Mouse (Mus musculus) urinary bladder, adult 2 months (tissue): ENCODE results near the gene Prelid1. TPM values are rescaled to one million over a fixed set of nuclear protein-coding genes. Genes with fewer than 3 reads are reported as not detected.

Experiments used
- DNase-seq: peaks from one replicate; pipeline ENCODE4 v3.0.0; 2022; ENCODE audit warnings: low spot score
- polyA plus RNA-seq: library from polyadenylated mRNA; depleted of rRNA; stranded (reverse); fragments of >200 nt; gene quantifications from 2 replicates; pipeline ENCODE4 v1.2.3, GENCODE M21; 2012

Prelid1 gene
- polyA plus RNA-seq, 1 experiment: 176 TPM

DNA sequence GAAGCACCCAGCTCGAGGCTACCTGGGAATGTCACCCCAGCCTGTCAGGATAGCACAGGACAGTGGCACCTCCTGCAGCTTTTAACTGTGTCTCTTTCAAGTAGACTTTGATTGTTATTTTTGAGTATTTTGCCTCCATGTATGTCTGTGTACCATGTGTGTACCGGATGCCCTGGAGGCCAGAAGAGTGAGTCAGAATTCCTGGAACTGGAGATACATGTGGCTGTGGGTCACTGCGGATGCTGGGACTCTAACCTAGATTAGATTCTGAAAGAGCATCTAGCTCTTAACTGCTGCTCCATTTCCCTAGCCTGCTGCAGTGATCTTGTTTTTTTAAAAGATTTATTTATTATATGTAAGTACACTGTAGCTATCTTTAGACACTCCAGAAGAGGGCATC, 12.0 kb downstream of the Prelid1 start:
- no peak for DNase-seq

DNA sequence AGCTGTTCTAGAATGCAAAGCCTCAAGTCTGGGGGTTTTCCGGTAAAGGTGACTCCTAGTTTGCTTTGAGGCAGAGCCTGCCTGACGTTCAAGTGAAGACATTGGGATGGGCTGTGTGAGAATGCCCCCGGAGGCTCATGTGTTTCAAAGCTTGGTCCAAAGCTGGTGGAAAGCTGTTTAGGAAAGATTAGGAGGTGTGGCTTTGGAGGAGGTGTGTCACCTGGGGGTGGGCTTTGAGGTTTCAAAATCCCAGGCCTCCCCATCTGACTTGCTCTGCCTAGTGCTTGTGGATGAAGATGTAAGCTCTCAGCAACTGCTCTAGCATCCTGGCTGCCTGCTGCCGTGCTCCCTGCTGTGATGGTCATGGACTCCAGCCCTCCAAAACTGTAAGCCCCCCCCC, 15.4 kb downstream of the Prelid1 start:
- DNase-seq: no peak

DNA sequence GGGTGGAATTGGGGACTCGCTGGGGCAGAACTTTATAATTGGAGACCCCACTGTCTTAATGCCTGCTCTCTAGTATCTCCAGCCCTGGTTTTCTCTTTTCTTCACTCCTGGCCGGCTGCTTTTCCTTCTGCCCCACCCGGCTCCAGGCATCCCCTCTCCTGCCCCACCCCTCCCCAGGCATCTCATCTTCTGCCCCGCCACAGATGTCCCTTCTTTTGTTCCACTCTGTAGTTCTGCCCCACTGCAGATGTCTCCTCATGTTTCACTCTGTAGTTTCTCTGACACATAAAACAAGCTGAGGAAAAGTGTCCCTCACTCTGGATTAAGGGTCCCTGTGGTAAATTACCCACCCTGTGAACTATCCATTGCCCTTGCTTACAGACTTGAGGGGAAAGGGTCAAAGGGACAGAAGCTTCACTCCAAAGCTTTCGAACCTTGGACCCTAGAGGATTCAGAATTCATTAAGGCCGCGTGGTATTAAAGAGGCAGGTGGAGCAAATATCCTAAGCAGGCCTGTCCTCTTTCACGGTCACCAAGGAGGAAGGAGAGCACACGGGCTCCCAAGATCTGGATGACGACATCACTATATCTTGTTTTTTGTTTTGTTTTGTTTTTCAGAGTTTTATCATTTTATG, 17.2 kb downstream of the Prelid1 start:
- no peak for DNase-seq

DNA sequence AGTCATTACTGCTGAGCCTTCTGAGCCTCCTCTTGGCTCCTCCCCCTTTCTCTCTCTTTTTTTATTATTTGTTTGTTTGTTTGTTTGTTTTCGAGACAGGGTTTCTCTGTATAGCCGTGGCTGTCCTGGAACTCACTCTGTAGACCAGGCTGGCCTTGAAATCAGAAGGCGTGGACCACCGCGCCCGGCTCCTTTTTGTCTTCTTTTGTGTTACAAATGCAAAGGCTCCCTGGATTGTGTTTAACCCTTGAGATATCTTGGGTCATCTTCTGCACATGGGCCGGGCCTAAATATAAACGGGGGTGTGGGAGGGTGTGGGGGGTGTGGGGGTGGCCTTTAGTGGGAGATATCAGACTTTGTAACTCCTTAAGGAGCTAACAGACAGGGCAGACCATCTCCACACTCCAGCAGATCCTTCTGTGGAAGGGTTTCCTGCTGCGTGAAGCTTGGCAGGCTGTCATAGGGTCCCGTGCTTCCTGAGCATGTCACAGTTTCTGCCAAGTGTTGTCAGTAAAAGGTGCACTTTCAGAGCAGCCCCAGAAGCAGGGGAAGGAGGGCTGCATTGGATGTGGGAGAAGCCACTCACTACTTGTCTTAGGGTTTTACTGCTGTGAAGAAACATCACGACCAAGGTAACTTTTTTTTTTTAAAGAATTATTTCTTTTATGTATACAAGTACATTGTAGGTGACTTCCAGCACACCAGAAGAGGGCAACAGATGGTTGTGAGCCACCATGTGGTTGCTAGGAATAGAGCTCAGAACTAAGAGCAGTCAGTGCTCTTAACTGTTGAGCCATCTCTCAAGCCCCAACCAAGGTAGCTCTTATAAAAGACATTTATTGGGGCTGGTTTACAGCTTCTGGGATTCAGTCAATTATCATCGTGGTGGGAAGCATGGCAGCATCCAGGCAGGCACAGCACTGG, 18.1 kb downstream of the Prelid1 start:
- DNase-seq: no peak

DNA sequence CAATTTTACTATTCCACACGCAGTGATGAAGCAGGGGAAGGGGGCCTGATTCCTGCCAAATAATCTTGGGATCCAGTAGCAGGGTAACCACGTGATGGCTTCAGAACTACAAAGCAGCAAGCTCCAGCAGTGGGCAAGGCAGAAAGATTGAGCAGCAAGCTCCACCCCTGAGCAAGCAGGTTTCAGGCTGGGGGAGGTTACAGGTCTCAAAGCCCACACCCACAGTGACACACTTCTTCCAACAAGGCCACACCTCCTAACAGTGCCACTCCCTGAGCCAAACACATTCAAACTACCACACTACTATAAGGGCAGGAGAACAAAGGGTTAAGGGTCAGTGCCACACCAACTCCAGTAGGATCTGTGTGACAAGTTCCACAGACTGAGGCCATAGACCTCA, 19.0 kb downstream of the Prelid1 start:
- no peak for DNase-seq

DNA sequence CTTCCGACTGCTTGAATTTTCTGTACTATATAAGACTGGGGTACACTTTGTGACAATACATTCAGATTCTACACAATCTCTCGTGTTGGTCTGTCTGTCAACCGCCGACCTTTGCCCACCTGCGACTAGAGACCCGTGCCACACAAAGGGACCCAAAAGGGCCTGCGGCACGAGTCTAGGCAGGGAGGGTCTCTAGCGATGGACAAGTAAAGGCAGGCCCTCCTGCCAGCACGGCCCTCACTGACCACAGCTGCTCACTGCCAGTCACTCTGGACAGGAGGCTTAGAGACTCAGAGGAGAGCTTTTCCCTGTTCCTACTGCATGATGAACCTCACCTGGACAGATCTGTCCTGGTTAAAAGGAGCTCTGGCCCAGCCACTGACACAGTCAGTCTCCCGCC, 22.2 kb downstream of the Prelid1 start:
- no peak for DNase-seq

DNA sequence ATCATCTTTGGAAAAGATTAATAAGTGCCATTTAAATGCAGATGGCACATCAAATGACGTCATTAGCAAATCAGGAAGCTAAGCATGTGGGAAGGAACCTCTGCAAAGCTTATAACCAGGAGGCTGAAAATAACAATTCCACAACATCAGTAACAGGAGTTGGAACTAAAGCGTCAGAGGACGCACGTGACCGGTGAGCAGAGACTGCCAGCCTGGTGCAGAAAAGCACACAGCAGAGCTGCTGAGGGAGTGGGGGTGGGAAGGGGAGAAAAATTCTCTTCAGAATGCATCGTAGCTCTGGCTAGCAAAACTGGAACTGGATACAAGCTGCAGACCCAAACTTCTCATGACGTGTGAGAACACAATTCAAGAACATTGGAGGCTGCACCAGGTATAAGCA, 24.0 kb downstream of the Prelid1 start:
- DNase-seq: no peak

DNA sequence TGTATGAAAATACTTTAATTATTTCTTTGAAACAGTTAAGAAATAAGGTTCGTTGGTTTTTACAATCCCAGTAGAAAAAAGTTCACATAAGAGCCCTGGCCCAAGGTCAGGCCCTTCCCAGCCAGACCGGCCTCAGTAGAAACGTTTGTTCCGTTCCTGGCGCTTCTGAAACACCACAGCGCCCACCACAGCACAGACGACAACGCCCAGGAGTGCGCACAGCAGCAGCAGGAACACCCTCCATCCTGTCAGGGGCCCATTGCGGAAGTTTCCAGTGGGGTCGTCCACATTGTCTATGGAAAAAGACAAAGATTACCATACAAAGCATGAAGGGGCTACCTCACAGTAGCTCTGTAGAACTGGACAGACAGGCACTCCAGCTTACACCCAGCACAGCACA, 26.4 kb downstream of the Prelid1 start:
- no peak for DNase-seq

DNA sequence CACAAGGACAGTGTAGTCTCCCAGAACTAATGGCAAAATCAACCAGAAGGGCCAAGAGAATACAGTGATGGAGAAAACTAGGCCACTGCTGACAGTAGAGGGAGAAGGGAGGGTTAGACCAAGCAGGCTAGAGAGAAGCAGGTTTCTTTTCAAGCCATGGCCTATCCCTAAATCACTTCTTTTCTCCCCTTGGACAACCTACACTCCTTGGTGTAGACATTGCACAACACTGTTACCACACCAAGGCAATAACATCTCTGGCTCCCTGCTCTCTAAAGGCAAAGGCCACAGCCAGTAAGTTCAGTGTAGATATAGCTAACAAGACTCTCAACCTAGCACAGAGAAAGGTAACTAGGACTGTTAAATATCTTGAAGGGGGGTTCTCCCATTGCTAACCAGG, 40.8 kb downstream of the Prelid1 start:
- DNase-seq: no peak

DNA sequence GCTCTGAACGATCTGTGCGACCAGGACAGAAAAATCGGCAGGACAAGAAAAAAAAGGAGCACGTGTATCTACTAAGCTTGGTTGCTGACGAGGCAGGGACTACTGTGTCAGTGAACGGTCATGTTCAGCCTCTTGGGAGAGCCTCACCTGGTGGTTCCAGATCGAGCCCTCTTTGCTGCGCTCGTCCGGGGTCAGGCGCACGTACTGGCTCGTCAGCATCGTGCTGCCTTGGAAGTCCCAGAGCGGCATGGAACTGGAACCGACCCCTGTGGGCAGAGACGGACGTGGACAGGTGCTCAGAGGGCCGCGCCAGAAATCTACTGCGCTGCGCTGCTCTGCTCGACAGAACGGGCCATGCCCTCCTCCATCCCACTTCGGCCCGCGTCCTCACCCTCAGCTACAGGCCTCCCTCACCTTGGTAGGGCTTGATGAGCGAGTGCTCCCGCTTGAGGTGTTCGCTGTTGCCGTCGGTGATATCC, 41.7 kb downstream of the Prelid1 start:
- DNase-seq: no peak

DNA sequence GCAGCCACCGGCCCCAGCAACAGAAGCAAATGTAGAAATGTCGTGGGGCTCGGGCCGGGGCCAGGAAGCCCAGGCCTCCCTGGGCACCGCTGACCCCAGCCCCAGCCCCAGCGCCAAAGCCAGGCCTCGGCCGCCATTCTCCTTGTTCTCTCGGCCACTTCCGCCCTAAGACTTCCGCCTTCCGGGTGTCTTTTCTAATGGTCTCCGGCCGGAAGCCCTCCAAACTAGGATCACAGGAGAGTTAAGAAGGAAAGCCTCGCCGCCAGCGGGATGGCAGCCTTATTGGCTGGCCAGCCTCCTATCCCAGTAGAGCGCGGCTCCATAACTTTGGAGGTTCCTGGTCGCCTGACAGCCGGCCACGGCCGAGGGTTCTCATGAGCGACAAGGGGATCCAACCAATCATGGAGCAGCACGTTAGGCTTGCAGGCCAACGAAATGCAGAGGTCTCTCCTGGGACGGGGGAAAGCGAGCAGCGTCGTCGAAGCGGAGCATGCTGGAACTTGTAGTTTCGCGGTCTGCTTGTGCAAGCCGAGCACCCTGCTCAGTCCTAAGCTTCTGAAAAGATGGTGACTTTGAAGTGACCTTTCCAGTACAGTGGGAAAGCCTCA, 42.3 kb downstream of the Prelid1 start, which contains the start of gene Lman2:
Gene Lman2 (minus strand): TSS at position 331 of the 608 bp plus-strand sequence.
- peak; percentile 88 for DNase-seq

DNA sequence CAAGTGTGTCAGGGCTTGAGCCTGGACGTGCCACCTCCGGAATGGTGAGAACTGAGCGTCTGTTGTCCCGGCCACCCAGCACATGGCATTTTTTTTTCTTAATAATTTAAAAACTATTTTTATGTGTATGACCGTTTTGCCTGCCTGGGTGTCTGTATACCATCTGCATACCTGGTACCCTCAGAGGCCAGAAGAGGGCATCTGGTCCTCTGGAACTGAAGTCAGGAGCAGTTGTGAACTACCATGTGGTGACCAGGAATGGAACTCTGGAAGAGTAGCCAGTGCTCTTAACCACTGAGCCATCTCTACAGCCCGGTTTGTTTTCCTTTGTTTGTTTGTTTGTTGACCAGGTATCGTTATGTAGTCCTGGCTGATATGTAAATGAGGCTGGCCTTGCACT, 48.1 kb downstream of the Prelid1 start:
- DNase-seq: no peak

DNA sequence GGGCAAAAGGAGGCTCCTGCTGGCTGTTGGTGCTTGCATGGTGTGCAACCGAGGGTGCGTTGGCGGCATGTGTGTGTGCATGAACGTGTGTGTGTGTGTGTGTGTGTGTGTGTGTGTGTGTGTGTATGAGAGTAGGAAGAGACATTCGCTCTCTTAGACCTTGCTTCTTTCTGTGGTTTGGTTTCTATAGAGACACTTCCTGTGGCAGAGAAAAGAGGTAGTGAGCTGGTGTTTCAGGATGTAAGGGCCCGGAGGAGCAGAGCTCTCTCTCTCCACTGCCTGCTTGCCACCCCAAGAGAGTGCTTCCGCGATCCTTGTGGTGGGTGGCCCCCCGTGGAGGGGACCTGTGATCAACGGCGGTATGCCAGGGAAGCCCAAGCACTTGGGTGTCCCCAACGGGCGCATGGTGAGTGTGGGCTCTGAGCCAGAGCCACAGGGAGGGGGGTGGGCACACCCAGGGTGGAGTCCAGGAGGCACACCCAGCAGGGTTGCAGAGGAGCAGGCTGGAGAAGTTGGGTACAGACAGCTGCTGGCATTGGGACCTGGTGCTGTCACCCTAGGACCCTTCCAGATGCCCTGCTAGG, 49.3 kb downstream of the Prelid1 start, which contains the start of gene Rgs14:
Gene Rgs14 (plus strand): TSS at position 202 of the 584 bp plus-strand sequence.
- no peak for DNase-seq

DNA sequence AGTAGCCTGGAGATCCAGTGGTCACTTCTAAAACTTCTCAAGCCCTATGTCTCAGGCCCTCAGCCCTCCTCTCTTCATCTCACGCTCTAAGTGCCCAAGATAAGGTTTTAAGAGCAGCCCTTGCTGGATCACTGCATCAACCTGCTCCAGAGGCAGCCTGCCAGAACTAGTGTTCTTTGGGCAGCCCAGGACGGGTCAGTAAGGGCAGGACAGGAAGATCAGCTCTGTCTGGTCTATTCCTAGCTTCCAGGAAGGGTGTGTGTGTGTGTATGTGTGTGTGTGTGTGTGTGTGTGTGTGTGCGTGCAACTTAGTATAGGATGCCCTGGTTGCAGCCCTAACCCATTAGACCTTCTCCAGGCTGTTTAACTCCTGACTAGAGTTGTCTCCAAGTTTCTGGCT, 49.9 kb downstream of the Prelid1 start:
- DNase-seq: no peak

DNA sequence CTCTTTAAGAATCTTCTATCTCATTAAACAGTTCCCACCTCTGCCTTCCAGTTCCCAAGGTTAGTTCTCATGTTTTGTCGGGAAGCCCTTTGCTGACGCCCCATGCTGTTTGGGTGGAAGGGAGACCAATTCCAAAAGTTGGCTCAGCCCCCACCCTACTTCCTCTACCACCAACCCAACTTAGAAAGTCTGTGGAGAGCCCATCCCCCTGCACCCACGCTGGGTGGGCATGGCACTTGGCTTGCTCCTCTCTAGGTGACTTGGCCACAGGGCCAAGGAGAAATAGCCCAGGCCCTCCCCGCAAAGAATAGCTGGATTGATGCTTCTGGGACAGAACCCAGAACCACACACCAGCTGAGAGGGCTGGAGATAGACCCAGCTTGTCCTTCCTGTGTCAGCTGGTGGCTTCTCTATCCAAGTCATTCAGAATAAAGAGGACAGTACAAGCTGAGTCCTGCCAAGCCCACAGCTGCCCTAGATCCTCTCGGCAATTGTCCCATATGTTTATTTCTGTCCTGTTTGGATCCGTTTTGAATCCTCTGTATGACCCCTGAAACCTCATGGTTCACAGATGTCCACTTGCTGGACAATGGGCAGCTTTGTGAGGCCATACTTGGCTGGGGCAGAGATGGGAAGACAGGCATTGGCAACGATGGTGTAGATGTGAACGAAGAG, 50.8 kb downstream of the Prelid1 start:
- no peak for DNase-seq

DNA sequence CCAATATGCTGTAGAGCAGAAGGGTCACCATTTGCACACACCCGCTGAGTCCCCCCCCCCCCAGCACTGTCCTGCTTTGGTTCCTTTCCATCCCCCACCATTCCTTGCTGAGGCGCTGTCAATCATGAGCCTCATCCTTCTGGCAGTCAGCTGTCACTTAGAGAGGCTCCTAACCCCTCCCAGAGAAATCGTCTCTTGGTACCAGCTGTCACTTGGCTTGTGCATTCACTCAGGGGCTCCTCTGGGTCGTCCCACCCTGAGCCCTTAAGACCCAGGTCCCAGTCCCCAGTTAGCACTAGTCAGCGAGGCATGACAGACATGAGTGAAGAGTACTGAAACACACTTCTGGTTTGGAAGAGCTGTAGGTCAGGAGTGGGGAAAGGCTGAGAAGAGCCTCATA, 51.4 kb downstream of the Prelid1 start:
- no peak for DNase-seq

DNA sequence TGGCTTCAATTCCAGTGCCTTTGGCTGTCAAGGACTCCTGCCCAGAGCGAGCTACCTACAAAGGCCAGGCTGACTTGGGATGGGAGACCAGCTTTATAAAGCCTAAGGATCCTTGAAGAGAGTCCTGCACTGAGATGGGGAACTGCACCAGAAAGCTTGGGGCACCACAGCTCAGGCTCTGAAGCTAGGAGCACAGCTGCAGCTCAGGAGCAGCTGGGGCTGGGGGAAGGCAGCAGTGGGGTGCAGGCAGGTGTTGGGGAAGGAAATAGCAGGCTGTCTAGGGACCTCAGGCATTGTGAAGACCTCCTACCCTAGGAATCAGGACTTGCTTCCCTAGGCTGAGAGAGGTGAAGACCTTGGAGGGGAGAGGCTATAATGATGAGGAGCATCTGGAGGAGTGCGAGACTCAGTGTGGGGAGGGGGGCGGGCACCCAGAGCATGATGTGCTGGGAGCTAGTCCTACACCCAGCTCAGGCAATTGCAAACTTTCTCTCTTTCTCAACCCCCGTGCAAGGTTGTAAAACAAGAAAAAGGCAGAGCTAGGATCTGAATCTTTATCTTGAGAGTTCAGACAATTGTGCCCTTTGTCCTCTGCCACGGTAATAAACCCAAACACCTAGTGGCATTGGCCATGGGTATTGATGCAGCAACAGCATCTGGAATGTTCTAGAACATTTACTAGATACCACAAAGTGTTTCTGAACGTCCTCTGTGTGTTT, 54.1 kb downstream of the Prelid1 start:
- no peak for DNase-seq
